Mouse (Mus musculus): Measurements from ENCODE around the gene Chaf1a.

Chaf1a gene

GRCm38 (mm10) chr17:56119431-56119830 lies 79.2 kb downstream of the Chaf1a start:
- no peak for DNase-seq (ENCODE audit: low spot score in 2 of 2)

- DNase-seq (ENCODE audit: low spot score in 2 of 2): no peak
Observed at GRCm38 (mm10) chr17:56119981-56120880, 80.0 kb downstream of the Chaf1a start.

- no peak for DNase-seq (ENCODE audit: low spot score in 2 of 2)
Observed at GRCm38 (mm10) chr17:56121826-56122225, 81.6 kb downstream of the Chaf1a start, which contains the start of gene Lrg1. Gene Lrg1, minus strand, starts transcription at chr17:56122001.

All from urinary bladder, postnatal 36 days (tissue).